Mouse (Mus musculus) neutrophil, adult 5-6 weeks (primary cell): ENCODE results near the gene Olfr340. TPM values are rescaled to one million over a fixed set of nuclear protein-coding genes. Genes with fewer than 3 reads are reported as not detected.
"Not testable (repeated sequence)": the region's sequence is repeated elsewhere in the genome, so short reads cannot be mapped to it uniquely, and the experiment has no call there.

Experiments
- ATAC-seq: fragments of 151-379, 151-347 bp; 2 replicates; pipeline ENCODE4 v1.8.0; 2017; ENCODE audit warnings: mild to moderate bottlenecking, moderate TSS enrichment; ENCODE audit not compliant: insufficient number of reproducible peaks, poor library complexity, low FRiP score, severe bottlenecking; ENCODE audit errors: extremely low read depth
- total RNA-seq: library from RNA; stranded (forward); fragments of 200-1000 nt; gene quantifications from 2 replicates; pipeline ENCODE4 v1.2.3, GENCODE M21; 2017

The Olfr340 gene
- total RNA-seq = not detected in 2 replicates

DNA sequence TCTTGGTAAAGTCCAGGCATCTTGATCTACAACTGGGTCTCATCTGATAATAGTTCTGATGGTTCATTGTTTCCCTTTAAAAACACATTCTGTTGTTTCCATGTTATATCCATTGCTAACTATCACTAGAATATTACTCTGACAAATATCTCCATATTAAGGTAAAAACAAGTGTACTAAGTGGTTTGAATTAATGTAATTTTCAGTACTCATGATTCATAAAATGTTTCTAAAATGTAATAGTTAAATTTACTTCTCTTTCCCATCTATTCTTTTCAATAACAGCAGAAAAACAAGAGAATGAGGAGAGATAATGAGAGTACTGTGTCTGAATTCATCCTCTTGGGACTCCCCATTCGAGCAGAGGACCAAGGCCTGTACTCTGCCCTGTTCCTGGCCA lies at the start of gene Olfr340:
Gene Olfr340, plus strand, starts transcription at position 301 of the 400 bp plus-strand sequence.
- no peak for ATAC-seq

GRCm38 (mm10) chr2:36415174-36415573 lies 37.2 kb upstream of the Olfr340 start:
- not testable (repeated sequence) for ATAC-seq

DNA sequence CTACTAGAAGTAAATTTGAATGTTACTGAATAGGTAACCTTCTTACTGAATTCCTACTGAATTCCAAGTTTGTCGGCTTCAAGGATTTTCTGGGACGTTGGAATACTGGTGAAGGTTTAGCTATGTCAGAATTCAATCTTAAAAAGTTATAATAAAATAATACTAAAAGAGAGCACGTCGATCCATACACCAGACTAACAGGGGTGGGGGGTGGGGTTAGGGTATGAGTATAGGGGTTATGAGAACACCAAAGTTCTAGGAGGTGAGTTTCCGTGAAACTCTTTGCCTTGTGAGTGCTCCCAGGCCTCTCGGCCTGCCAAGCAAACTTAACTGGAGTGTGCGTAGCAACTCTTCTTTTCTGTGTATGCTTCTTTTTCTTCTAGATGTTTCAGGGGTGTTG lies 36.8 kb upstream of the Olfr340 start:
- ATAC-seq = not testable (repeated sequence)

DNA sequence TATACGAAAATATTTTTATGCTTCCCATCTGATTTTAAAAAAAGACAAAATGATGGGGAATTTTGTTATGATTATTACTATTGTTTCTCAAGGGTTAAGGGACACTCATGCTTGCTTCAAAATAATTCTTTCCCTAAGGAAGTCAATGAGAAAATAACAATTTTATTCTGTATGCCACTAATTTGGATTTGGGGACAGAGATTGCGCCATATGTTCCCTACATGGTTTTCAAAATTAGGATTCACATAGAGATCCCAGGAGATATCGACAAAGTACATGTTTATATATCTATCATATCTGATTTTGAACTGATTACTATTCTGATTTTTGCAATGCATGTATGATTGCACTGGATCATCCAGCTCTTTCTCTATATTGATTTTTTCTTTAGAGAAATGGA lies 33.7 kb upstream of the Olfr340 start, which contains the start of gene Olfr339:
Gene Olfr339, plus strand, starts transcription at position 301 of the 400 bp plus-strand sequence.
- no peak for ATAC-seq

GRCm38 (mm10) chr2:36473634-36474033 lies 21.2 kb downstream of the Olfr340 start:
- no peak for ATAC-seq

GRCm38 (mm10) chr2:36482368-36482767 lies 30.0 kb downstream of the Olfr340 start, which contains the start of gene Olfr341:
TSS of gene Olfr341 (minus strand) at chr2:36482468.
- no peak for ATAC-seq

Other genes with a start within 250 kb of the Olfr340 start
- 8.3 and 9.9 TPM in 2 replicates for gene Ptgs1, start 222.2 kb upstream of the Olfr340 start, total RNA-seq
- not detected in 2 replicates for gene Olfr338, start 79.1 kb upstream of the Olfr340 start, total RNA-seq
- not detected in 2 replicates for gene Olfr339, start 33.6 kb upstream of the Olfr340 start, total RNA-seq
- gene Olfr341, start 29.9 kb downstream of the Olfr340 start, total RNA-seq = not detected in 2 replicates
- gene Olfr342, start 72.4 kb downstream of the Olfr340 start, total RNA-seq = 0.35 TPM in 1 of 2 replicates, not detected in the other
- gene Olfr344, start 114.1 kb downstream of the Olfr340 start, total RNA-seq = 0.12 TPM in 1 of 2 replicates, not detected in the other
- not detected in 2 replicates for gene Olfr345, start 187.5 kb downstream of the Olfr340 start, total RNA-seq
- not detected in 2 replicates for gene Olfr346, start 233.2 kb downstream of the Olfr340 start, total RNA-seq